Mouse (Mus musculus) adrenal gland, postnatal 36 days (tissue): Measurements from ENCODE around the gene Umodl1. TPM values are rescaled to one million over a fixed set of nuclear protein-coding genes. Genes with fewer than 3 reads are reported as not detected.

Experiments
- DNase-seq, 2 experiments: peaks; one replicate each; pipeline ENCODE4 v3.0.0; 2021; ENCODE audit warnings: mixed read lengths in 1 of 2
- total RNA-seq, 2 experiments: library from RNA; stranded (reverse); gene quantifications; 2 replicates each; pipeline ENCODE4 v1.2.3; 2021

The Umodl1 gene
- total RNA-seq, 2 experiments from 2014 or later = 1.1 TPM; not detected in 1

- DNase-seq = no peak
These were observed 41.9 kb downstream of the Umodl1 start for GRCm38 (mm10) chr17:30996296-30996695.

GRCm38 (mm10) chr17:31000897-31001296, 46.5 kb downstream of the Umodl1 start:
- no peak for DNase-seq

DNA sequence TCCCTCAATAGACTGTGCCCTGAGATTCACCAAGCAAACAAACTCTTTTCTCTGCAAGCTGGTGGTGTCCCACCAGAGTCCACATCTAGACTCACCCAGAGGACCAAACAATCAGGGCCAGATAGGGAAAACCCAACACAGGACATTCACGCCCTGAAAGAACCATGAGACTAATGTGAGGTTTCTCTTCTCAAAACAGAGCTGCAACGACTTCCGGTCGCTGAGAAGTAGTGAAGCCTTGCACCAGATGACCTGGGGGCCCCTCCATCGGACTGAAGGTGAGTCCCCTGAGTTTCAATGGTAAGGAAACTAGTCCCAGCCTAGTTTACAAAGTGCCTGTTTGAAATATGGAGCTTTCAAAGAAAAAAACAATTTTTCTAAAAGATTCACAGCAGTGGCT, 48.2 kb downstream of the Umodl1 start:
- DNase-seq = no peak

- DNase-seq = no peak
These were observed 50.8 kb downstream of the Umodl1 start for GRCm38 (mm10) chr17:31005284-31005683.

- DNase-seq = no peak
These were observed 52.9 kb downstream of the Umodl1 start for GRCm38 (mm10) chr17:31007357-31007756.

- no peak for DNase-seq
These were observed 54.0 kb downstream of the Umodl1 start for GRCm38 (mm10) chr17:31008416-31008815.

GRCm38 (mm10) chr17:31011551-31012394, 57.3 kb downstream of the Umodl1 start:
- DNase-seq = peak; percentile 25 to 49

DNA sequence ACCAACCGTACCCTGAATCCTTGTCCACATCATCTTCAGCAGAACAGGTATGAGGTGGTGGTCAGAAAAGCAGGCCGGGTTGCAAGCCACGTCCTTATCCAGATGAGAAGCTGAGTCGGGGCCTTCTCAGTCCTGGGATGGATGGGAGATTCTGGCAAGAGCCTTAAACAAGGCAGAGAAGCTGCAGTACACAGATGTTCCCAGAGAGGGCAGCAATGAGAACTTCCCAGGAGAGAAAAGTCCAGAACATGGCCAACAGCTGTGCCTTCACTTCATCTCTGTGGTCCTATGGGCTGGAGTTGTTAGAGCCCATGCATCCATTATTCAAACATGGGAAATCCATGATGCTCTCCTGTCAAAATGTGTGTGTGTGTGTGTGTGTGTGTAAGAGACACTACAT, 63.8 kb downstream of the Umodl1 start:
- peak; percentile 49 to 59 for DNase-seq

DNA sequence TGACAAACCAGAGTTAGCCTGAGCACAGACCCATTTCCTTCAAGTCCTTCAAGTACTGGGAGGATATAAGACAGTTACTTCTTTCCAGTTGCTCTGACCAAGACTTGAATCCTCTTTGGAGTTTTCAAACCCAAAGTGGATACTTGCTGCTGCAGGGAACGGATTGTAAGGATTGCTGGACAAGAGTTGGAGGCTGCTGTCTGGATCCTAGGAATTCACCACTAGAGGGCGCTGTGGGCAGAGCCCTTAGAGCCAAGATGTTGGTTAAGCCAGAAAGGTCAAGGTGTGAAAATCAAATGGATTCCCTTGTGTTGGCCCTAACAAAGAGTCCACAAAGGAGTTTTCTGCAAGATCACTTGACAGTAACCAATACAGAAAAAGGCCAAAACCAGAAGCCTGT, 65.1 kb downstream of the Umodl1 start:
- peak; percentile 74 to 76 for DNase-seq

DNA sequence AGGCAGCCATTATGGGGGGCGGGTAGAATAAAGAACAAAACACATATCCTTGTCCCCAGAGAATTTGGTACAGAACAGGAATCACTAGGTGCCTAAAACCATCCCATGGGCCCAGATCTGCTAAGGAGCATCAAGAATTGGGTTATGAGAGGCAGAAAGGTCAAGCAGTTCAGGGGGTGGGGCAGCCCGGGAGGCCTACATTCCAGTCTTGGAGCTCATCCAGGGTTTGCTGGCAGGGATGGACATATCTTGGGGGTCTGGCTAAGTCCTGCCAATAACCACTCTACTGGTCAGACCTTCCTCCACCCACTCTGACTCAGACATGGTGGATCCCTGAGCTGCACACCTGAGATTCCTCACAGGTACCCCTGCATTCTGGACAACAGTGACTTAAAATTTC, 65.6 kb downstream of the Umodl1 start:
- DNase-seq = no peak

- no peak for DNase-seq
These were observed 66.8 kb downstream of the Umodl1 start for GRCm38 (mm10) chr17:31021276-31021675.

DNA sequence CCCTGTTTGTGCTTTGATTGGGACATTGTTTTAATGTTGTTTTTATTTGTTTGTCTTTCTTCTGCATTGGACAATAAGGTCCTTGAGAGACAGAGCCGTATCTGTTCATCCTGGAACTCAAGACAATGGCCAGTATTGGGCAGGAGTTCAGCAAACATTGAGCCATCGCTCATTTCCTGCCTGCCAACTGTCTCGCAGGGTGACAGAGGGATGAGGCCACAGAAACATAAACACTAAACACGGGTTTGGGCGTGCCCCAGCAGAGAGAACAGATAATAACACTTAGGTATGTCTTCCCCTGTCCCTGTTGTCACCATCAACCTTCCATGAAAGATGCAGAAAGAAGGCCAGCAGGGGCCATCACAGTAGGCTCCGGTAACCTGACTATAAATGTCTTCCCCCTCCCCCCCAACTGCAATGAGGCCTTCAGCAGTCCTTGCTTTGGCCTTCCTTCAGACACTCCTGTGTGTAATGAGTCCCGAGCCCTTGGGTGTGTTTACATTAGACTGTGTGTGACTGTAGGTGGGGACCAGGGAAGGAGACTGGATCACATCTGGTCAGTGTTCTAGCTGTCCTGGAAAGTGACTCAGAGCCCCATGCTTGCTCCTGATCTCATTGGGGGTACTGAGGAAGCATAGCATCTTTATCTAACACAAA, 69.8 kb downstream of the Umodl1 start:
- DNase-seq = peak in 1 of 2 experiments; percentile 45

DNA sequence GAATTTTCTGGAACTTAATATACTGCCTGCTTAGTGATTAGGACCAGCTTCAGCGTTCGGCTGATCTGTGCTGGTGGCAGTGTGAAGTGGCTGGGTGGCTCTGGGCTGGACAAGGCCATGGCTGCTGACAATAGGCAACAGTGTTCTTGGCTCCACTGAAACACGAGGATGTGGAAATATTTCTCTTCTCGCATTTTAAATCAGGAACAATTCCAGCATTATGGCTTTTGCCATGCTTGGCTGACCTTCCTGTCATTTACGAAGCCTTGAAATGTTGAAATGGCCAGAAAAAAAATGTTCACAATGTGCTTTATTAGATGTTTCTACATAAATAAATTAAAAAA, 70.3 kb downstream of the Umodl1 start:
- peak in 1 of 2 experiments; percentile 51 for DNase-seq

DNA sequence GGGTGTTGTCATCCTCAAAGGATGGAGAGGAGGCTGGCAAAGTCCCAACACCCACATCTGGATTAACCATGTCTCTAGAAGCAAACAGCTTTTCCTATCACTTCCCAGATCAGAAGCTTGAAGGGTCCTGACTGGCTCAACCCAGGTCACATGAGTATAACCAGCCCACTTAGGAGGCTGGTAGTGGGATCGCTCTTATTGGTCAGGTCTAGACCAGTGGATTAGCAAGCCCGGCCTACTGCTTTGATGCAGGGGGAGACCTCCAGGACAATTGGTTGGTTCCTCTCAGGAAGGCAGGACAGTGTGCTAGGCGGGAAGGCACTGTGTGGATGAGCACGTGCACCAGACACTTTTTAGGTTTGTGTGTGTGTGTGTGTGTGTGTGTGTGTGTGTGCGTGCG, 72.5 kb downstream of the Umodl1 start:
- no peak for DNase-seq

- no peak for DNase-seq
These were observed 73.3 kb downstream of the Umodl1 start for GRCm38 (mm10) chr17:31027723-31028122.

DNA sequence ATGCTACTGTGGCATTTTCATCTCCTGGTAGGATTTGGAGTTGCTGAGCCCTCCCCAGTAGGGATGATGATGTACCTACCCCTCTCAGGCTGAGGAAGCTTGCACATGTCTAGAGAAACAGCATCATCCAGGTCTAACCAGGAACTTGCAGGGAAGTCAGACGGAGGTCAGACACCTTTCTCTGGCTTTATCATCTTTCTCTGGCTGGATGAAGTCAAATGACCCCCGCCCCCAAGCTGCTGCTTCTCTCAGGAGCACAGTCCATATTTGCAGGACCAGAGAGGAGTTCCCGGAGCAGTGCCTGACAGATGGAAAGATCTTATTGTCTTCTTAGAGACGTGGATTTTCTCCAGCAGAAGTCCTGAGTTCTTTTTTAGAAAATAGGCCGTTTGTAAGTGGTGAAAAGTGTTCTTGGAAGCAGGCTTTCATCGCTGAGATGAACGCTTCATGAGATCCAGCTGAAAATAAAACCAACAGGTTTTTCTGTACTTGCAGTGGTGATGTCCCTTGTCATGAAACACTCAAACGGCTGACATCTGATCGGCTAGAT, 74.5 kb downstream of the Umodl1 start:
- DNase-seq = no peak

DNA sequence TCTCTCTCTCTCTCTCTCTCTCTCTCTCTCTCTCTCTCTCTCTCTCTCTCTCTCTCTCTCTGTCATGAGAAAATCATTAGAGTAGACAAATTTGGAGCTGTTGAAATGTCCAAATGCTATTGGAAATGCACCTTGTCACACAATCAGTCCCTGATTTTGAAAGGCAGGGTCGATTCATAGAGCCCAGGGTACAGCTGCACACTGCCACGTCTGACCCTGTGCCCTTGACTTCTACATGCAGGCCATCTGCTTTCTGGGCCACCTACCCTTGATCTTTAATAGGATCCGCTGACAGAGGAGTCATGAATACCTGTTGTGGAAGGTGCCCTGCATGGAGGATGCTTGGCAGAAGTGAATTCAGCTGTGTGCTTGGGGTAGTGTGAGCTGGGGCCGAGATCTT, 75.0 kb downstream of the Umodl1 start:
- DNase-seq = no peak

DNA sequence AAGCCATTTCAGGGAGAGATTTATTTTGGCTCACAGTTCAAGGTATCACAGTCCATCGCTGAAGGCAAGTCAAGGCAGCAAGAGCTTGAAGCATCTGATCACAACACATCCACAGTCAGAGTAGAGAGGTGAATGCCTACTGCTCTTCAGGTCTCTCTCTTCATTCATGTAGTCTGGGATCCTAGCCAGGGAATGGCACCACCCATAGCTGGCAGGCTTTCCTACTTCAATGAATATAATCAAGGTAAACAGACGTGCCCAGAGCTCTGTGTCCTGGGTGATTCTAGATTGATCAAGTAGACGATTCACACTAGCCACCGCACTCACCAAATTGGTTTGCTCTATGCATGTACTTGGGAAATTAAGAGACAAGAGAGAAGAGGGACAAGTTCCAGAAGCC, 77.9 kb downstream of the Umodl1 start:
- no peak for DNase-seq

GRCm38 (mm10) chr17:31033251-31033650, 78.8 kb downstream of the Umodl1 start:
- no peak for DNase-seq

DNA sequence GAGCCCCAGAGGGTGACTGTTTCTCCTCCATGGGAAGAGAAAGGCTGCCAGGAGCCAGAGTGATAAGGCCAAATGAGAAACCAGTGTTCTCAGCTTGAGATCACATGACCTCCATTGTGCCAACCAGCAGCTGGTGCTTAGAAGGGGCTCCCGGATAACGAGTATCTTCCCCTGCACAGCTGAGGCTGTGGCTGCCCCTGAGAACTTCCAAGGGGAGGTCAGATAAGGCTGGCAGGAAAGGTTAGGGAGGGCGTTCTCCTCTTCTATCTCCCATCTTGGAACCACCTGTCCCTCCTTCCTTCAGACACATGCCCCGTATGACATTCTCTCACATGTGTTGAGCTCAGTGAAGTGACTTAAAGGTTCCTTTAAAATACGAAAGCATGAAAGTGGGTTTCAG, 79.7 kb downstream of the Umodl1 start:
- no peak for DNase-seq

DNA sequence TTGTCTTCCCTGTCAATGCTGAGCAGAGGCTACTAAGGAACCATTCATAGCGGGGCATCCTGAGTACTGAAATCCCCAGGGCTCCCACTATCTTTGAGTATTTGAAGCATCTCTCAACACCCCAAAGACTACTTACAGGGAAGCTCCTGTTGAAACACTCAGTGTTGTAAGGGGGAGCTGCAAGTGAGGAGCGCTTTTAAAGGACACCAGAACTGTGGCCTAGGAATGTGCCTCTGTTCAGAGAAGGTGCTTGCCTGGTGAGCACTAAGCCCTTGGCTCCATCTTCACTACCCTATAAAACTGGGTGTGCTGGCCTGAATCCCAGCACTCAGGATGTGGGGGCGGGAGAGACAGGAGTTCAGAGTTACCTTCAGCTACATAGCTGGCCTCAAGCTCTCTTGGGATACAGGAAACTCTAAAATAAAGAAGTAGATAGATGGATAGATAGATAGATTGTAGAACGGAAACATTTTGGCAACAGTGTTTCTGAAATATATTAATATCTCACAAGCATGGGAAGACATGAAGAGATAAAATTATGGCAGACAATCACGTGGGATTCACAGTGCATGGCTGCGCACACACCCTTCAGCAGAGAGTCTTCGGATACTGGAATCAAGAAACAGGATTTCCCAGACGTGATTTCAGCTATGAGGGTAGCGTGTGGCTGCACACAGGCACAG, 80.4 kb downstream of the Umodl1 start:
- no peak for DNase-seq

DNA sequence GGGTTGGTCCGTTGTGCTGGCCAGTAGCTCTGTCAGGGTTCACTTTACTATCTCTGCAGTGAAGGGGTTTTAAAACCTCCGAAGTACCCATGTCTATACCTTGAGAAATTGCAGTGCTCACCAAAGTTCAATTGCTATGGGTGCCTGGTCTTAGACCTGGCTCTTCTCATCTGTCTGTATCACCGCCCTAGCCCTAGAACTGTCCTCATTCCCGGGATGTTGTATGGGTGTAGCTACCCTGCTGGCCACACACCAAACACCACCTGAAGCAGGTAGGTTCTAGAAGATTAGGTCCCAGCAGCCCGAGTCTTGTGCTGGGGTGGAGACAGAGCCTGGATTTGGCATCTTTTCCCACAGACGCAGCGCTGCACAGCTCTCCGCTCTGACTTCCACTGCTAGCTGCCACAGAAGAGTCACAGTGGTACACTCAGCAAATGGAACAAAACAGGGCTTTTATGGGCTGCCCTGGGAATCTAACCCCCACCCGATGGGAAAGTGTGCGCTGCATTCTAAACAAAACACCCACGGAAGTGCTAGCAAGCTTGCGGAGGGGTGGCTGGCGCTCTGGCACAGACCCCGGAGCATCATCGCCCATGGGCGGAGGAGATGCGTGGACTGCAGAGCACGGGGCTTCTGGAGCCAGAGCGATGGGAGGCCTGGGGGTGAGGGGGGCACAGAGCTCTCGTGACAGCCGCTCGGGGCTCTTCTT, 81.9 kb downstream of the Umodl1 start:
- DNase-seq = no peak
